Comparison of ENCODE assay signal across 17 mouse cellular contexts in the genomic region with DNA sequence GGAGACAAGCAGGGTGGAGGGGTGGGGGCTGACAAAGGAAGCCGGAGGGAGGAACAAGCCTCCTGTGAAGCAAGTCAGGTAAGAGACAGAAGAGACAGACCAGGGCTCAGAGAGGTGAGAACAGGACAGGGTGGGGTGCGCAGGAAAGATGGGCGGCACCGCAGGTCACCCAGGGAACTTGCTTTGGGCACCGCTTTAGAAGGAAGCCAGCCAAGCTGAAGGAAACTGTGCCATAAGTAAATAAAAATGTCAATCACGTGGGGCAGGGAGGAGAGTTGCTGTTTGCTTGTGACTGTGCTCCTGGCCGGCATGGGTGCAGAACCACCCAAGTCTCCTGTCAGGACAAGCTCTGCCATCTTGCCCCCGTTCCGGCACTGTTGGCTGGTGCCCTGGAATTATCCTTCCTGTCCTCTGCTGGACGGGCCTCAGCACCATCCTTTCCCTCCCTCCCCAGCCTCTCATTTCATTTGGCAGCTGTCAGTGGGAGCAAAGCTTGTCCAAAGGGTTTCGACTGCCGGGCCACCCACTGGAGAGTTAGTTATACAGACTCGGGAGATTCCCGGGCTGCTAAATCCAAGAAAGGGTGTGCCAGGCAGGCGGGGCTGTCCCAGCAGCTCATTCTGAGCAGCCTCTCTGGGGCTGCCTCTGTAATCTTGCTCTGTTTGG. TPM values are rescaled to one million over a fixed set of nuclear protein-coding genes. Genes with fewer than 3 reads are reported as not detected.
DNase-seq lines count a peak whose midpoint lies in the region.
"Had no signal": no experiment of that assay in that cellular context is flagged by ENCODE, and none has a peak within 500 bp of the region (broad histone marks: within the 10 kb centered on the region; RNA-seq: fewer than 3 reads in every experiment).

No protein-coding gene starts in this region.

- peak; percentile 10 to 16 for DNase-seq in heart, postnatal 36 days
- DNase-seq in heart, postnatal 25 days (ENCODE audit: low spot score) = no peak
- peak; percentile 38 to 52 for DNase-seq in cerebellum, postnatal 10 days
- DNase-seq in gonadal fat pad, adult 2 months (ENCODE audit: low read depth) = peak; percentile 77
- peak; percentile 56 for DNase-seq in lung, postnatal 36 days
- no peak for DNase-seq in heart, postnatal 4 days
- no peak for DNase-seq in spleen, adult 12 weeks (ENCODE audit: low spot score)
- DNase-seq: heart, adult 11 months; kidney, adult 9 months; right cerebral cortex, postnatal 14 days had no signal

- intact Hi-C loops in heart, postnatal 36 days (cut with DNase I) = loop anchor here (2.0 kb wide), 1 partner anchor 19 kb away; no protein-coding TSS in a partner anchor
- intact Hi-C loops in heart, postnatal 25 days (cut with DNase I) = loop anchor here (2.0 kb wide), 1 partner anchor 21 kb away; no protein-coding TSS in a partner anchor

RNA-seq across cellular contexts. Expression of a gene that starts 7.2 kb away (rescaled TPM):
- not detected for total RNA-seq in heart, postnatal 36 days (2021)
- not detected for total RNA-seq in heart, postnatal 25 days (2021)
- not detected in 2 replicates for polyA plus RNA-seq in gonadal fat pad, adult 2 months (2012; rRNA removed)
- total RNA-seq in heart, postnatal 4 days (2021) = not detected
- total RNA-seq: hematopoietic stem cell, adult 5-6 weeks had no signal
- polyA plus RNA-seq: brain, embryonic 14.5 days; erythroblast, embryonic 14.5 days; liver, embryonic 14.5 days; midbrain, embryonic 12.5 days; neural tube, embryonic 14.5 days; testis, adult 2 months had no signal

Comparison
In these comparisons a context has a peak if more than half of its experiments do, and no peak if none do; other contexts are left out.
1. DNase-seq: peak in heart, postnatal 36 days (2 of 2), cerebellum, postnatal 10 days (2 of 2), gonadal fat pad, adult 2 months (single experiment) and lung, postnatal 36 days (single experiment); none in heart, postnatal 25 days (single experiment), heart, postnatal 4 days (single experiment) and spleen, adult 12 weeks (single experiment).